Mouse (Mus musculus) neural tube, embryonic 14.5 days (tissue): Measurements from ENCODE around the gene Apoc4. TPM values are rescaled to one million over a fixed set of nuclear protein-coding genes. Genes with fewer than 3 reads are reported as not detected.

ENCODE experiments used
- ATAC-seq: fragments of 200-750 bp; cut with Nextera tagmentation; 2 replicates; pipeline ENCODE4 v1.8.0; 2017; ENCODE audit warnings: low read depth, mild to moderate bottlenecking, moderate TSS enrichment, moderate library complexity
- H3K27ac ChIP-seq: fragments of 300-500 bp; sonication (generic); 2 replicates; pipeline ENCODE4 v1.5.1; 2014; ENCODE audit warnings: low read depth, mild to moderate bottlenecking, control low read depth, low read length, moderate library complexity, mixed read lengths
- H3K27me3 ChIP-seq: fragments of 300-500 bp; sonication (generic); 2 replicates; pipeline ENCODE4 v1.6.1; 2014; ENCODE audit warnings: low read length; ENCODE audit not compliant: control insufficient read depth, insufficient read depth
- H3K36me3 ChIP-seq: fragments of 300-500 bp; sonication (generic); 2 replicates; pipeline ENCODE4 v1.6.1; 2014; ENCODE audit warnings: low read length, mixed read lengths; ENCODE audit not compliant: control insufficient read depth, insufficient read depth
- H3K4me1 ChIP-seq: fragments of 300-500 bp; sonication (generic); 2 replicates; pipeline ENCODE4 v1.6.1; 2014; ENCODE audit warnings: low read length; ENCODE audit not compliant: control insufficient read depth, insufficient read depth
- H3K4me2 ChIP-seq: fragments of 300-500 bp; sonication (generic); 2 replicates; pipeline ENCODE4 v1.6.1; 2014; ENCODE audit warnings: mild to moderate bottlenecking, low read depth, low read length, control low read depth
- H3K4me3 ChIP-seq: fragments of 300-500 bp; sonication (generic); 2 replicates; pipeline ENCODE4 v1.5.1; 2014; ENCODE audit warnings: low read depth, low read length, control low read depth, mixed read lengths
- H3K9ac ChIP-seq: fragments of 300-500 bp; sonication (generic); replicated peaks from 2 replicates; pipeline ENCODE4 v1.6.1; 2014; ENCODE audit warnings: low read depth, mild to moderate bottlenecking, control low read depth, low read length, mixed read lengths
- H3K9me3 ChIP-seq: fragments of 300-500 bp; sonication (generic); 2 replicates; pipeline ENCODE4 v1.6.1; 2016; ENCODE audit warnings: low read length; ENCODE audit not compliant: control insufficient read depth
- WGBS: fragments of 180-500 bp; shearing (Covaris S2); extraction: QIAGEN DNeasy Blood & Tissue Kit; methylation state at CpG from one replicate; pipeline ENCODE4 v1.1.7; 2014; 5-methylcytosine and 5-hydroxymethylcytosine counted together
- polyA plus RNA-seq: library from polyadenylated mRNA; unstranded; fragments of >200 nt; fragmentation: Nextera tagmentation; extraction: Ambion mirVana; gene quantifications from 2 replicates; pipeline ENCODE4 v1.2.1, GENCODE M21; 2014

The Apoc4 gene
- 0.20 and 0.27 TPM in 2 replicates for polyA plus RNA-seq

GRCm38 (mm10) chr7:19681202-19681694 lies at the start of gene Apoc4, which contains the start of gene Gm44805:
TSS of gene Apoc4 (minus strand) at chr7:19681479.
TSS of gene Gm44805 (minus strand) at chr7:19681423.
- no peaks in the 10 kb centered on the region for H3K27me3 ChIP-seq
- no peaks in the 10 kb centered on the region for H3K9me3 ChIP-seq
- 63% methylated on average over 8 of the region's 8 CpGs for whole genome bisulfite sequencing
- H3K4me2 ChIP-seq: no peak within 1 kb of the TSS
- H3K36me3 ChIP-seq: no peaks in the 10 kb centered on the region
- ATAC-seq: no peak
- H3K9ac ChIP-seq: no peak within 1 kb of the TSS
- H3K27ac ChIP-seq: no peak within 1 kb of the TSS
- H3K4me1 ChIP-seq: no peaks in the 10 kb centered on the region
- no peak within 1 kb of the TSS for H3K4me3 ChIP-seq

GRCm38 (mm10) chr7:19726541-19726940 lies 45.3 kb upstream of the Apoc4 start:
- Histone ChIP-seq H3K4me1 (no peaks in the 10 kb centered on the region), H3K36me3 (peaks cover 51% of the 10 kb centered on the region), H3K9me3 (no peaks in the 10 kb centered on the region), H3K27ac (no peak overlapping the region), H3K9ac (no peak overlapping the region), H3K27me3 (no peaks in the 10 kb centered on the region), H3K4me3 (no peak overlapping the region), H3K4me2 (no peak overlapping the region)
- WGBS: 93% methylated on average over 4 of the region's 4 CpGs
- no peak for ATAC-seq

- Histone ChIP-seq H3K9ac (no peak overlapping the region), H3K27me3 (no peaks in the 10 kb centered on the region), H3K36me3 (peaks cover 37% of the 10 kb centered on the region), H3K4me2 (no peak overlapping the region), H3K9me3 (peaks cover 3% of the 10 kb centered on the region; the same call in 1 of the 2 replicates), H3K4me1 (no peaks in the 10 kb centered on the region), H3K4me3 (no peak overlapping the region), H3K27ac (no peak overlapping the region)
- no peak for ATAC-seq
- WGBS: 94% methylated on average over 12 of the region's 12 CpGs
Observed at GRCm38 (mm10) chr7:19724167-19724566, 42.9 kb upstream of the Apoc4 start.

- Histone ChIP-seq H3K27ac (no peak overlapping the region), H3K27me3 (no peaks in the 10 kb centered on the region), H3K4me2 (no peak overlapping the region), H3K4me1 (no peaks in the 10 kb centered on the region), H3K9me3 (peaks cover 3% of the 10 kb centered on the region; the same call in 1 of the 2 replicates), H3K9ac (no peak overlapping the region), H3K4me3 (no peak overlapping the region), H3K36me3 (peaks cover 28% of the 10 kb centered on the region)
- ATAC-seq: no peak
- WGBS: 96% methylated on average over 6 of the region's 6 CpGs
Observed at GRCm38 (mm10) chr7:19722754-19723195, 41.5 kb upstream of the Apoc4 start.

GRCm38 (mm10) chr7:19719200-19719599 lies 37.9 kb upstream of the Apoc4 start:
- peaks cover 3% of the 10 kb centered on the region; the same call in 1 of the 2 replicates for H3K9me3 ChIP-seq
- H3K27ac ChIP-seq: no peak overlapping the region
- peaks cover 8% of the 10 kb centered on the region; the same call in 1 of the 2 replicates for H3K36me3 ChIP-seq
- H3K4me1 ChIP-seq: peaks cover 7% of the 10 kb centered on the region; the same call in 1 of the 2 replicates
- no peaks in the 10 kb centered on the region for H3K27me3 ChIP-seq
- no peak for ATAC-seq
- no peak overlapping the region for H3K4me3 ChIP-seq
- H3K9ac ChIP-seq: no peak overlapping the region
- no peak overlapping the region for H3K4me2 ChIP-seq
- WGBS: 94% methylated on average over 4 of the region's 4 CpGs

GRCm38 (mm10) chr7:19718297-19718952 lies 37.1 kb upstream of the Apoc4 start:
- Histone ChIP-seq H3K4me1 (peaks cover 12% of the 10 kb centered on the region), H3K4me3 (no peak overlapping the region), H3K27ac (no peak overlapping the region), H3K27me3 (no peaks in the 10 kb centered on the region), H3K36me3 (peaks cover 4% of the 10 kb centered on the region; the same call in 1 of the 2 replicates), H3K4me2 (no peak overlapping the region), H3K9ac (no peak overlapping the region), H3K9me3 (peaks cover 3% of the 10 kb centered on the region; the same call in 1 of the 2 replicates)
- ATAC-seq: no peak
- WGBS: 98% methylated on average over 5 of the region's 5 CpGs

GRCm38 (mm10) chr7:19717346-19717745 lies 36.1 kb upstream of the Apoc4 start:
- Histone ChIP-seq H3K36me3 (no peaks in the 10 kb centered on the region), H3K9ac (no peak overlapping the region), H3K4me1 (peaks cover 12% of the 10 kb centered on the region), H3K27me3 (no peaks in the 10 kb centered on the region), H3K9me3 (peaks cover 3% of the 10 kb centered on the region; the same call in 1 of the 2 replicates), H3K4me2 (no peak overlapping the region), H3K27ac (no peak overlapping the region), H3K4me3 (no peak overlapping the region)
- 88% methylated on average over 4 of the region's 4 CpGs for WGBS
- ATAC-seq: no peak

GRCm38 (mm10) chr7:19716822-19717221 lies 35.5 kb upstream of the Apoc4 start:
- WGBS: 97% methylated on average over 2 of the region's 2 CpGs
- 0 out of 2 replicates have a peak overlapping the region, but pooled peaks have one; percentile 29 for H3K4me3 ChIP-seq
- no peak for ATAC-seq

More at GRCm38 (mm10) chr7:19716822-19717221, 35.5 kb upstream of the Apoc4 start:
- Histone ChIP-seq H3K4me2 (peak overlapping the region; percentile 73), H3K9me3 (peaks cover 3% of the 10 kb centered on the region; the same call in 1 of the 2 replicates), H3K36me3 (peaks cover 5% of the 10 kb centered on the region; the same call in 1 of the 2 replicates), H3K9ac (peak overlapping the region; percentile 51; the same call in 1 of the 2 replicates), H3K27ac (peak overlapping the region; percentile 92), H3K4me1 (peaks cover 12% of the 10 kb centered on the region), H3K27me3 (no peaks in the 10 kb centered on the region)
